Mouse (Mus musculus) liver, postnatal 0 days (tissue): ENCODE results near the gene Cd5.

Source experiments
- CTCF ChIP-seq: sonication (generic); IDR thresholded peaks from 2 replicates; pipeline ENCODE4 v1.5.1; 2016; ENCODE audit warnings: antibody characterized with exemption, low read depth
- EP300 ChIP-seq: IDR thresholded peaks from 2 replicates; pipeline ENCODE4 v1.6.1; 2016; ENCODE audit warnings: antibody characterized with exemption, low read depth, mild to moderate bottlenecking

- TF ChIP-seq CTCF (no peak), EP300 (no peak)
These were observed 67.5 kb downstream of the Cd5 start for GRCm38 (mm10) chr19:10671319-10671718.
